In the genomic region with DNA sequence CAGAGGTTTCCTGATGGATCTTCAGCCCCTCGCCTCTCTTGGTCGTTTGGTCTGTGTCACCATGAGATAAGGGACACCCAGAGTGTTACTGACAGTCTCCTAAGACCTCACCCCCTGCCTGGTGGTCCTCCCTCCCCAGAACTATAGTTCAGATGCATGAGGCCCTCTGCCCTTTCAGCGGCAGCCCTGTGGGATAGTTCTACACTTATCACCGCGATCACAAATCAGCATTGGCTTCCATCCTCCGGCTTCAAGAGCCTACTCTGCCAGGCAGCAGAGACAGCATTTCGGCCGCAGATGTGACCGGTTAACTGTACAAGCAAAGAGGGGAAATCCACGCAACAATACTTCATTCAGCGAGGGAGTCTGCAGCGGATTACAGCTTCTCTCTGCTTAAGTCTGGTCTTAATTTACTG, we compare ENCODE assay signal across 9 mouse cellular contexts.
DNase-seq lines count a peak whose midpoint lies in the region; ATAC-seq and TF ChIP-seq lines count a peak whose summit lies in the region.
"Had no signal": no experiment of that assay in that cellular context is flagged by ENCODE, and none has a peak within 500 bp of the region (broad histone marks: within the 10 kb centered on the region; RNA-seq: fewer than 3 reads in every experiment).

No protein-coding gene starts in this region.

- H3K27me3 ChIP-seq in kidney, embryonic 15.5 days = 0 out of 2 replicates have a peak, but pooled peaks cover 3% of the 10 kb centered on the region
- peaks cover 3% of the 10 kb centered on the region; the same call in 1 of the 2 replicates for H3K27me3 ChIP-seq in forebrain, embryonic 12.5 days
- no peaks in the 10 kb centered on the region for H3K27me3 ChIP-seq in neural tube, embryonic 13.5 days

- TF ChIP-seq CTCF in left cerebral cortex, adult 2 months (IDR thresholded peaks at IDR 0.05) = no peak

- H3K27ac ChIP-seq in kidney, embryonic 15.5 days = no peak overlapping the region
- peak overlapping the region; percentile 59 for H3K27ac ChIP-seq in forebrain, embryonic 12.5 days
- H3K27ac ChIP-seq in neural tube, embryonic 13.5 days (replicated peaks) = peak overlapping the region; percentile 33; the same call in 1 of the 2 replicates
- H3K27ac ChIP-seq in left cerebral cortex, adult 2 months = no peak overlapping the region

- H3K4me2 ChIP-seq in kidney, embryonic 15.5 days = peak overlapping the region; percentile 47
- H3K4me2 ChIP-seq in forebrain, embryonic 12.5 days = peak overlapping the region; percentile 39
- H3K4me2 ChIP-seq in neural tube, embryonic 13.5 days = peak overlapping the region; percentile 44

- peaks cover 15% of the 10 kb centered on the region for H3K4me1 ChIP-seq in kidney, embryonic 15.5 days
- peaks cover 10% of the 10 kb centered on the region for H3K4me1 ChIP-seq in forebrain, embryonic 12.5 days
- H3K4me1 ChIP-seq in neural tube, embryonic 13.5 days (replicated peaks) = peaks cover 7% of the 10 kb centered on the region

- no peaks in the 10 kb centered on the region for H3K9me3 ChIP-seq in kidney, embryonic 15.5 days (replicated peaks)
- no peaks in the 10 kb centered on the region for H3K9me3 ChIP-seq in forebrain, embryonic 12.5 days
- no peaks in the 10 kb centered on the region for H3K9me3 ChIP-seq in neural tube, embryonic 13.5 days

- H3K4me3 ChIP-seq in kidney, embryonic 15.5 days (replicated peaks) = no peak overlapping the region
- H3K4me3 ChIP-seq in forebrain, embryonic 12.5 days (replicated peaks) = no peak overlapping the region
- H3K4me3 ChIP-seq in neural tube, embryonic 13.5 days = no peak overlapping the region
- H3K4me3 ChIP-seq in left cerebral cortex, adult 2 months = no peak overlapping the region

- 23% methylated on average over 12 of the region's 12 CpGs for WGBS in kidney, embryonic 15.5 days
- WGBS in forebrain, embryonic 12.5 days = 10% methylated on average over 12 of the region's 12 CpGs
- WGBS in neural tube, embryonic 13.5 days = 11% methylated on average over 12 of the region's 12 CpGs

- H3K9ac ChIP-seq in kidney, embryonic 15.5 days = no peak overlapping the region
- H3K9ac ChIP-seq in forebrain, embryonic 12.5 days = peak overlapping the region; percentile 17; the same call in 1 of the 2 replicates
- H3K9ac ChIP-seq in neural tube, embryonic 13.5 days = peak overlapping the region; percentile 32; the same call in 1 of the 2 replicates

- intact Hi-C loops in left cerebral cortex, adult 2 months (cut with DNase I) = no loop called here

- no peak for DNase-seq in kidney, postnatal 10 days
- peak; percentile 29 for DNase-seq in liver
- DNase-seq in cerebellum, adult 9-11 months = no peak
- no peak for DNase-seq in layer of hippocampus, adult 9-11 months
- no peak for DNase-seq in left cerebral cortex, adult 2 months (ENCODE audit: extremely low spot score in 1 of 2, low spot score in 2 of 2)
- DNase-seq: spleen, adult 18-20 months had no signal

- H3K36me3 ChIP-seq in kidney, embryonic 15.5 days = no peaks in the 10 kb centered on the region
- no peaks in the 10 kb centered on the region for H3K36me3 ChIP-seq in forebrain, embryonic 12.5 days (replicated peaks)
- no peaks in the 10 kb centered on the region for H3K36me3 ChIP-seq in neural tube, embryonic 13.5 days

- ATAC-seq in kidney, embryonic 15.5 days (replicated peaks; ENCODE audit: low FRiP score) = no peak
- 0 out of 2 replicates have a peak, but pooled peaks have one; percentile 49 for ATAC-seq in forebrain, embryonic 12.5 days (ENCODE audit: low FRiP score)
- ATAC-seq in neural tube, embryonic 13.5 days (ENCODE audit: low read depth) = no peak

Comparison
In these comparisons a context has a peak if more than half of its experiments do, and no peak if none do; other contexts are left out.
1. H3K27ac ChIP-seq: peak in forebrain, embryonic 12.5 days (single experiment) and neural tube, embryonic 13.5 days (single experiment); none in kidney, embryonic 15.5 days (single experiment) and left cerebral cortex, adult 2 months (single experiment).
2. Peak in every context shown above with its lines, with median percentiles within 50 percentile points of each other: H3K4me2 ChIP-seq.